Mouse (Mus musculus): ENCODE results near the gene Nanog. TPM values are rescaled to one million over a fixed set of nuclear protein-coding genes. Genes with fewer than 3 reads are reported as not detected.
"Not testable (repeated sequence)": the region's sequence is repeated elsewhere in the genome, so short reads cannot be mapped to it uniquely, and the experiment has no call there.

The Nanog gene
- not detected for total RNA-seq (2022)

GRCm38 (mm10) chr6:122707036-122707800, at the start of gene Nanog:
Gene Nanog, plus strand, starts transcription at chr6:122707489.
- no peak for DNase-seq (ENCODE audit: low spot score in 2 of 2)

- no peak for DNase-seq (ENCODE audit: low spot score in 2 of 2)
Observed at GRCm38 (mm10) chr6:122657630-122658029, 49.7 kb upstream of the Nanog start.

GRCm38 (mm10) chr6:122659567-122659966, 47.7 kb upstream of the Nanog start:
- no peak for DNase-seq (ENCODE audit: low spot score in 2 of 2)

GRCm38 (mm10) chr6:122660601-122661379, 46.5 kb upstream of the Nanog start:
- peak in 1 of 2 experiments; percentile 13 for DNase-seq (ENCODE audit: low spot score in 2 of 2)

GRCm38 (mm10) chr6:122662551-122663264, 44.6 kb upstream of the Nanog start:
- no peak for DNase-seq (ENCODE audit: low spot score in 2 of 2)

GRCm38 (mm10) chr6:122663596-122664206, 43.6 kb upstream of the Nanog start:
- DNase-seq (ENCODE audit: low spot score in 2 of 2): no peak

- DNase-seq (ENCODE audit: low spot score in 2 of 2): no peak
Observed at GRCm38 (mm10) chr6:122665866-122666265, 41.4 kb upstream of the Nanog start.

- DNase-seq (ENCODE audit: low spot score in 2 of 2): no peak
Observed at GRCm38 (mm10) chr6:122667715-122668114, 39.6 kb upstream of the Nanog start.

GRCm38 (mm10) chr6:122668823-122669222, 38.5 kb upstream of the Nanog start:
- DNase-seq (ENCODE audit: low spot score in 2 of 2): no peak

- peak; percentile 93 to 98 for DNase-seq (ENCODE audit: low spot score in 2 of 2)
Observed at GRCm38 (mm10) chr6:122669406-122670200, 37.7 kb upstream of the Nanog start.

GRCm38 (mm10) chr6:122670201-122670551, 37.1 kb upstream of the Nanog start:
- peak in 1 of 2 experiments; percentile 8 for DNase-seq (ENCODE audit: low spot score in 2 of 2)

- DNase-seq (ENCODE audit: low spot score in 2 of 2): no peak
Observed at GRCm38 (mm10) chr6:122670841-122671240, 36.4 kb upstream of the Nanog start.

- DNase-seq (ENCODE audit: low spot score in 2 of 2): no peak
Observed at GRCm38 (mm10) chr6:122672746-122673145, 34.5 kb upstream of the Nanog start.

GRCm38 (mm10) chr6:122682646-122683045, 24.6 kb upstream of the Nanog start:
- DNase-seq (ENCODE audit: low spot score in 2 of 2): peak; percentile 39 to 80

- DNase-seq (ENCODE audit: low spot score in 2 of 2): no peak
Observed at GRCm38 (mm10) chr6:122686709-122687108, 20.6 kb upstream of the Nanog start.

GRCm38 (mm10) chr6:122689411-122690055, 17.8 kb upstream of the Nanog start:
- no peak for DNase-seq (ENCODE audit: low spot score in 2 of 2)

GRCm38 (mm10) chr6:122690082-122690481, 17.2 kb upstream of the Nanog start:
- DNase-seq (ENCODE audit: low spot score in 2 of 2): no peak

GRCm38 (mm10) chr6:122695398-122695797, 11.9 kb upstream of the Nanog start:
- DNase-seq (ENCODE audit: low spot score in 2 of 2): no peak

- not testable (repeated sequence) for DNase-seq (ENCODE audit: low spot score in 2 of 2)
Observed at GRCm38 (mm10) chr6:122699628-122700027, 7.7 kb upstream of the Nanog start.

- no peak for DNase-seq (ENCODE audit: low spot score in 2 of 2)
Observed at GRCm38 (mm10) chr6:122701816-122702215, 5.5 kb upstream of the Nanog start.
